ENCODE assay signal across 15 mouse cellular contexts in the genomic region with DNA sequence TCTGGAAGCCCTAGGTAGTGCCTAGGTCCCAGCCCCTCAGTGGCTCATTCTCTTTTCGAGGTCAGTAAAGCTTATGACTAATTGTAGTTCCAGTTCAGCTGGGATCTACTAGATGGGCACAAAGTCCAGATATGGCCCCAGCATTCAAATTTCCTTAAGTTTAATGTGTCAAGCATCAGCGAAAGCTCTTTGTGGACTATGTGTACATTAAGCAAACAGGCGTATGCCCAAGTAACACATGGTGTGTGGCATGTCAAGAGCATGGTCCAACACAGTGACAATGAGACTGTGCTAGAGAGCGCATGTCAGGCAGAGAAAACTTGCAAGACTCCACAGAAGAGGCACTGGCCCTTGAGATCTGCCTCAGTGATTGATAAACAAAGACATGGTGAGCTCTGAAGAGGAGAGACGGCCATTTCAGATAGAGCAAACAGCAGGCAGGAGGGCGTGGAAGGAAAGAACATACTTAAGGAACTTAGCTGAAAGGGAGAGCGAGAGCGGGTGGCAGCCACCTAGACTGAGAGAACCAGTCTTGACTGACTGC.
A peak's percentile ranks its signal among the peaks of the same experiment; 100 is the strongest.
DNase-seq lines count a peak whose midpoint lies in the region; ATAC-seq lines count a peak whose summit lies in the region.
"Had no signal": no experiment of that assay in that cellular context is flagged by ENCODE, and none has a peak within 500 bp of the region (broad histone marks: within the 10 kb centered on the region; RNA-seq: fewer than 3 reads in every experiment).

No protein-coding gene starts in this region.

- ATAC-seq in lung, embryonic 15.5 days (ENCODE audit: borderline replicate concordance, extremely low read depth, low FRiP score, low TSS enrichment): peak; percentile 62
- peak; percentile 47 for ATAC-seq in intestine, embryonic 14.5 days (replicated peaks; ENCODE audit: low FRiP score, low TSS enrichment, low read depth)
- ATAC-seq in stomach, embryonic 14.5 days (ENCODE audit: insufficient number of reproducible peaks, insufficient read depth, low FRiP score, low read depth): peak; percentile 89
- ATAC-seq: activated CD4-positive, CD25-positive, alpha-beta regulatory T cell, adult 4 months; midbrain, embryonic 16.5 days had no signal

- H3K27ac ChIP-seq in lung, embryonic 15.5 days: peak overlapping the region; percentile 83
- H3K27ac ChIP-seq in intestine, embryonic 14.5 days (ENCODE audit: low read depth): peak overlapping the region; percentile 39; the same call in 1 of the 2 replicates
- H3K27ac ChIP-seq in stomach, embryonic 14.5 days (ENCODE audit: low read length): peak overlapping the region; percentile 66
- H3K27ac ChIP-seq: embryonic facial prominence, embryonic 10.5 days; forebrain, embryonic 15.5 days; hindbrain, embryonic 12.5 days; limb, embryonic 13.5 days; liver, embryonic 13.5 days had no signal

- WGBS in lung, embryonic 15.5 days: 46% methylated on average over 8 of the region's 8 CpGs
- 69% methylated on average over 8 of the region's 8 CpGs for WGBS in intestine, embryonic 14.5 days
- 66% methylated on average over 8 of the region's 8 CpGs for WGBS in stomach, embryonic 14.5 days

- H3K36me3 ChIP-seq in lung, embryonic 15.5 days: no peaks in the 10 kb centered on the region
- no peaks in the 10 kb centered on the region for H3K36me3 ChIP-seq in intestine, embryonic 14.5 days (ENCODE audit: control insufficient read depth, insufficient read depth, low read length)
- H3K36me3 ChIP-seq in stomach, embryonic 14.5 days (ENCODE audit: control insufficient read depth, insufficient read depth, low read length): no peaks in the 10 kb centered on the region
- H3K36me3 ChIP-seq: embryonic facial prominence, embryonic 10.5 days; forebrain, embryonic 15.5 days; hindbrain, embryonic 12.5 days; limb, embryonic 13.5 days; liver, embryonic 13.5 days had no signal

- no peak overlapping the region for H3K4me3 ChIP-seq in lung, embryonic 15.5 days
- no peak overlapping the region for H3K4me3 ChIP-seq in intestine, embryonic 14.5 days (ENCODE audit: low read depth, low read length)
- H3K4me3 ChIP-seq in stomach, embryonic 14.5 days (ENCODE audit: low read depth, low read length): no peak overlapping the region
- H3K4me3 ChIP-seq: embryonic facial prominence, embryonic 10.5 days; forebrain, embryonic 15.5 days; hindbrain, embryonic 12.5 days; limb, embryonic 13.5 days; liver, embryonic 13.5 days had no signal

- H3K27me3 ChIP-seq in lung, embryonic 15.5 days: no peaks in the 10 kb centered on the region
- H3K27me3 ChIP-seq in intestine, embryonic 14.5 days (replicated peaks; ENCODE audit: control insufficient read depth, insufficient read depth, low read length): no peaks in the 10 kb centered on the region
- no peaks in the 10 kb centered on the region for H3K27me3 ChIP-seq in stomach, embryonic 14.5 days (ENCODE audit: control insufficient read depth, insufficient read depth, low read length)
- H3K27me3 ChIP-seq: forebrain, embryonic 15.5 days; limb, embryonic 13.5 days; liver, embryonic 13.5 days had no signal

- DNase-seq in lung, postnatal 10 days: no peak
- peak; percentile 46 for DNase-seq in c-Kit-positive CD71-positive TER-119-negative erythroid progenitor cells, embryonic 14.5 days (ENCODE audit: low read depth)
- DNase-seq in intestine, embryonic 14.5 days (ENCODE audit: low spot score): no peak
- no peak for DNase-seq in layer of hippocampus, adult 9-11 months
- DNase-seq in right cerebral cortex, adult 2 months (ENCODE audit: low spot score in 2 of 2): no peak
- DNase-seq: liver, embryonic 13.5 days; thymus, adult 2 months had no signal

- no peaks in the 10 kb centered on the region for H3K9me3 ChIP-seq in lung, embryonic 15.5 days
- H3K9me3 ChIP-seq in intestine, embryonic 14.5 days (ENCODE audit: control insufficient read depth, low read length): no peaks in the 10 kb centered on the region
- no peaks in the 10 kb centered on the region for H3K9me3 ChIP-seq in stomach, embryonic 14.5 days (ENCODE audit: control insufficient read depth, low read depth, low read length)
- H3K9me3 ChIP-seq: embryonic facial prominence, embryonic 10.5 days; forebrain, embryonic 15.5 days; hindbrain, embryonic 12.5 days; limb, embryonic 13.5 days; liver, embryonic 13.5 days had no signal

- no peak overlapping the region for H3K9ac ChIP-seq in lung, embryonic 15.5 days
- no peak overlapping the region for H3K9ac ChIP-seq in intestine, embryonic 14.5 days (ENCODE audit: low read length)
- no peak overlapping the region for H3K9ac ChIP-seq in stomach, embryonic 14.5 days (replicated peaks; ENCODE audit: low read depth, low read length)
- H3K9ac ChIP-seq: forebrain, embryonic 15.5 days; hindbrain, embryonic 12.5 days; limb, embryonic 13.5 days; liver, embryonic 13.5 days had no signal

- H3K4me2 ChIP-seq in lung, embryonic 15.5 days: no peak overlapping the region
- no peak overlapping the region for H3K4me2 ChIP-seq in intestine, embryonic 14.5 days (ENCODE audit: low read length)
- no peak overlapping the region for H3K4me2 ChIP-seq in stomach, embryonic 14.5 days (replicated peaks; ENCODE audit: low read depth, low read length)
- H3K4me2 ChIP-seq: forebrain, embryonic 15.5 days; hindbrain, embryonic 12.5 days; limb, embryonic 13.5 days; liver, embryonic 13.5 days had no signal

- peaks cover 74% of the 10 kb centered on the region for H3K4me1 ChIP-seq in lung, embryonic 15.5 days
- H3K4me1 ChIP-seq in intestine, embryonic 14.5 days (replicated peaks; ENCODE audit: control insufficient read depth, insufficient read depth, low read length): peaks cover 19% of the 10 kb centered on the region
- peaks cover 23% of the 10 kb centered on the region; the same call in 1 of the 2 replicates for H3K4me1 ChIP-seq in stomach, embryonic 14.5 days (ENCODE audit: control insufficient read depth, insufficient read depth, low read length)
